Mouse (Mus musculus): ENCODE results near the gene Yrdc.
A peak's percentile ranks its signal among the peaks of the same experiment; 100 is the strongest.

The Yrdc gene

GRCm38 (mm10) chr4:124849631-124850260 is 733 bp upstream of the Yrdc start:
- DNase-seq (ENCODE audit: low spot score in 2 of 2) = no peak

GRCm38 (mm10) chr4:124850933-124851658 is 617 bp downstream of the Yrdc start, which contains the start of gene 1110065P20Rik:
Gene 1110065P20Rik (minus strand): TSS chr4:124851196.
- peak; percentile 67 to 71 for DNase-seq (ENCODE audit: low spot score in 2 of 2)

- no peak for DNase-seq (ENCODE audit: low spot score in 2 of 2)
These were observed 5.8 kb downstream of the Yrdc start for GRCm38 (mm10) chr4:124856294-124856693.

- DNase-seq (ENCODE audit: low spot score in 2 of 2) = no peak
These were observed 7.9 kb downstream of the Yrdc start for GRCm38 (mm10) chr4:124858370-124858769.

GRCm38 (mm10) chr4:124860446-124860845 is 10.0 kb downstream of the Yrdc start:
- no peak for DNase-seq (ENCODE audit: low spot score in 2 of 2)

GRCm38 (mm10) chr4:124861283-124862188 is 11.1 kb downstream of the Yrdc start, which contains the start of gene Maneal:
Gene Maneal (minus strand): TSS chr4:124862171.
- no peak for DNase-seq (ENCODE audit: low spot score in 2 of 2)

GRCm38 (mm10) chr4:124872719-124873118 is 22.2 kb downstream of the Yrdc start:
- DNase-seq (ENCODE audit: low spot score in 2 of 2) = no peak

- no peak for DNase-seq (ENCODE audit: low spot score in 2 of 2)
These were observed 30.1 kb downstream of the Yrdc start, which contains the start of gene Epha10 for GRCm38 (mm10) chr4:124880599-124880998. Gene Epha10 (plus strand): TSS chr4:124880899.

- no peak for DNase-seq (ENCODE audit: low spot score in 2 of 2)
These were observed 30.9 kb downstream of the Yrdc start for GRCm38 (mm10) chr4:124881341-124881908.

GRCm38 (mm10) chr4:124882151-124882729 is 31.8 kb downstream of the Yrdc start:
- no peak for DNase-seq (ENCODE audit: low spot score in 2 of 2)

- DNase-seq (ENCODE audit: low spot score in 2 of 2) = no peak
These were observed 38.2 kb downstream of the Yrdc start for GRCm38 (mm10) chr4:124888702-124889101.

GRCm38 (mm10) chr4:124889935-124890334 is 39.5 kb downstream of the Yrdc start:
- no peak for DNase-seq (ENCODE audit: low spot score in 2 of 2)

GRCm38 (mm10) chr4:124890831-124891230 is 40.4 kb downstream of the Yrdc start:
- no peak for DNase-seq (ENCODE audit: low spot score in 2 of 2)

- no peak for DNase-seq (ENCODE audit: low spot score in 2 of 2)
These were observed 43.3 kb downstream of the Yrdc start for GRCm38 (mm10) chr4:124893769-124894168.

GRCm38 (mm10) chr4:124894508-124895428 is 44.3 kb downstream of the Yrdc start:
- DNase-seq (ENCODE audit: low spot score in 2 of 2) = no peak

GRCm38 (mm10) chr4:124898428-124898827 is 47.9 kb downstream of the Yrdc start:
- DNase-seq (ENCODE audit: low spot score in 2 of 2) = no peak

GRCm38 (mm10) chr4:124899906-124900305 is 49.4 kb downstream of the Yrdc start:
- no peak for DNase-seq (ENCODE audit: low spot score in 2 of 2)

Measured in spleen, postnatal 36 days (tissue).